Comparison of ENCODE assay signal across 10 mouse cellular contexts in genomic region chr7:89473442-89473841, GRCm38 (mm10). TPM values are rescaled to one million over a fixed set of nuclear protein-coding genes. Genes with fewer than 3 reads are reported as not detected.
A peak's percentile ranks its signal among the peaks of the same experiment; 100 is the strongest.
DNase-seq lines count a peak whose midpoint lies in the region; ATAC-seq and TF ChIP-seq lines count a peak whose summit lies in the region.
"Had no signal": no experiment of that assay in that cellular context is flagged by ENCODE, and none has a peak within 500 bp of the region (broad histone marks: within the 10 kb centered on the region; RNA-seq: fewer than 3 reads in every experiment).

No protein-coding gene starts in this region.

- TF ChIP-seq CTCF in cerebellum, adult 2 months (IDR thresholded peaks at IDR 0.05; ENCODE audit: borderline replicate concordance, insufficient read depth, low read depth, low read length) = peak; percentile 40; the same call in 1 of the 2 replicates
- peak; percentile 48 for TF ChIP-seq CTCF in bone marrow, adult 2 months (IDR thresholded peaks at IDR 0.05; ENCODE audit: control insufficient read depth, insufficient read depth, low read length)

- no peak overlapping the region for H3K4me3 ChIP-seq in cerebellum, adult 2 months (replicated peaks; ENCODE audit: insufficient read depth, low read depth, low read length)
- no peak overlapping the region for H3K4me3 ChIP-seq in bone marrow, adult 2 months (replicated peaks; ENCODE audit: control insufficient read depth, low read depth, low read length)
- H3K4me3 ChIP-seq: embryonic facial prominence, embryonic 15.5 days; neural tube, embryonic 12.5 days had no signal

- 67% methylated on average over 4 of the region's 4 CpGs for WGBS in cerebellum, adult 2 months
- WGBS in bone marrow, adult 2 months = 30% methylated on average over 4 of the region's 4 CpGs

- H3K27me3 ChIP-seq in cerebellum, adult 2 months (ENCODE audit: control insufficient read depth, insufficient read depth, low read length) = no peaks in the 10 kb centered on the region
- H3K27me3 ChIP-seq: neural tube, embryonic 12.5 days had no signal

- intact Hi-C loops in left cerebral cortex, postnatal 4 days (cut with DNase I) = no loop called here

- ATAC-seq in hematopoietic stem cell, adult 5-6 weeks (replicated peaks in 1 of 2; ENCODE audit: insufficient read depth in 1 of 2, low FRiP score in 2 of 2, low TSS enrichment in 1 of 2, low read depth in 1 of 2, poor library complexity in 2 of 2, severe bottlenecking in 2 of 2) = peak; percentile 72 to 75; a peak in 3 of 4 replicates
- no peak for ATAC-seq in megakaryocyte-erythroid progenitor cell, adult 5-6 weeks (replicated peaks; ENCODE audit: low FRiP score, low TSS enrichment, poor library complexity, severe bottlenecking)

- no peaks in the 10 kb centered on the region for H3K4me1 ChIP-seq in cerebellum, adult 2 months (ENCODE audit: control insufficient read depth, insufficient read depth, low read length)
- H3K4me1 ChIP-seq in bone marrow, adult 2 months (ENCODE audit: control insufficient read depth, insufficient read depth, low read length) = no peaks in the 10 kb centered on the region
- H3K4me1 ChIP-seq: embryonic facial prominence, embryonic 15.5 days; neural tube, embryonic 12.5 days had no signal

- H3K27ac ChIP-seq in cerebellum, adult 2 months (ENCODE audit: insufficient read depth, low read length) = no peak overlapping the region
- no peak overlapping the region for H3K27ac ChIP-seq in bone marrow, adult 2 months (ENCODE audit: control insufficient read depth, insufficient read depth, low read depth, low read length, poor library complexity)
- H3K27ac ChIP-seq: embryonic facial prominence, embryonic 15.5 days; neural tube, embryonic 12.5 days had no signal

- no peak for TF ChIP-seq POLR2A in cerebellum, adult 2 months (IDR thresholded peaks at IDR 0.05; ENCODE audit: borderline replicate concordance, insufficient read depth, low read length)
- no peak for TF ChIP-seq POLR2A in bone marrow, adult 2 months (IDR thresholded peaks at IDR 0.05; ENCODE audit: borderline replicate concordance, control insufficient read depth, low read depth, low read length)

- no peak for DNase-seq in cerebellum, adult 2 months
- DNase-seq in cerebellum, postnatal 25 days = no peak
- peak; percentile 13 for DNase-seq in left cerebral cortex, postnatal 4 days
- DNase-seq in left cerebral cortex, adult 8-10 months (ENCODE audit: low spot score in 2 of 2) = no peak
- DNase-seq in c-Kit-positive CD71-positive TER-119-positive erythroid progenitor cells, embryonic 14.5 days (ENCODE audit: low spot score) = no peak

RNA-seq across cellular contexts. Expression of gene Prss23, which starts 53.5 kb away (rescaled TPM):
- polyA plus RNA-seq in cerebellum, adult 2 months (2012; rRNA removed) = 10.9 and 13.6 TPM in 2 replicates
- 1 to 10 TPM; 4.0 to 5.1 TPM for total RNA-seq in left cerebral cortex, postnatal 4 days (2021)
- 10 to 100 TPM; 14.7 to 20.7 (median 17.6) TPM for total RNA-seq in left cerebral cortex, adult 8-10 months (2022)
- polyA plus RNA-seq in bone marrow, adult 2 months (2011; ENCODE audit: insufficient read depth, insufficient read length, low replicate concordance, missing spikeins) = 13.1 TPM in 1 of 2 replicates, not detected in the other
- total RNA-seq in hematopoietic stem cell, adult 5-6 weeks (2017) = not detected in 2 replicates
- not detected in 2 replicates for total RNA-seq in megakaryocyte-erythroid progenitor cell, adult 5-6 weeks (2014; fragmentation: Nextera tagmentation)
- not detected in 2 replicates for total RNA-seq in megakaryocyte-erythroid progenitor cell, adult 5-6 weeks (2017)
